Mouse (Mus musculus) layer of hippocampus, adult 8-10 months (tissue): ENCODE data around the gene Gm21627. TPM values are rescaled to one million over a fixed set of nuclear protein-coding genes. Genes with fewer than 3 reads are reported as not detected.
"Not testable (repeated sequence)": the region's sequence is repeated elsewhere in the genome, so short reads cannot be mapped to it uniquely, and the experiment has no call there.

Experiments used
- DNase-seq, 2 experiments: peaks; one replicate each; pipeline ENCODE4 v3.0.0; 2022; ENCODE audit warnings: low spot score in 2 of 2
- total RNA-seq, 4 experiments: library from RNA; stranded (reverse); gene quantifications; 2 replicates each; pipeline ENCODE4 v1.2.4; 2022

The Gm21627 gene
- not detected for total RNA-seq

DNA sequence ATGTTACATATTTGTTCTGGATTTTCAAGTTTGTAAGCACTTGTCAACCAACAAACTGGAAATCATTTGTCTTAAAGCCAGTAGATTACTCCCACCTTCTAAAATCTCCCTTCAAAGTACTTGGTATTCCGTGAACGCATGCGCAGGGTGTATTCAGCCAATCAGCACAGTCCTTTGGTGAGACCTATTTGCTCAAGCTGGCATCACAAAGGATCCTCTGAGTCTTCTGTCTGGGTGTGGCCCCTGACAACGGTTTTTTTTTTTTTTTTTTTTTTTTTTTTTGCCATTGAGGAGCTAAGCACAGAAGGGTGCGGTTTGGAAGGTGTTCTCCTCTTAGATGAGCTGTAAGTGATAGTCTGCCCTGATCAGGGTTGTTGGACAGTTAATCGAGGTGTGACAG, at the start of gene Gm21627:
TSS of gene Gm21627 (plus strand) at position 301 of the 400 bp plus-strand sequence.
- not testable (repeated sequence) for DNase-seq
